Mouse (Mus musculus): ENCODE results near the gene Chek2.

DNA sequence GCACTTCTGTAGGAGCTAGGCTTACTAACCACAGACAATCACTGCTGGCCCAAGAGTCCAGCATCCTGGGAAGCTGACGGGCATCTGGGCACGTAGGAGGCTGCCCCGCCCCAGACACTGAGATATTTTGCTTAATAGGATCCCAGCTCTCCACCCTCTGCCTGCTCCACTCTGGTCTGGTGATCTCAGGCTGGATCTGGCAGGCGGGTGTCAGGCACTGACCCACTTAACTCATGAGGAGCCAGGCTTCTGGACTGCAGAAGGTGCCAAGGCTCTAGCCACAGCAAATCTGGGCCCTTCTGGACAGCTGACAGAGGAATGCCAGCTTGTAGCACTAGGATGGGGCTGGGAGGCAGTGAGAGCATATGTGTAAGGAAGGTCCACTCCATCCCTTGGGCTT lies 37.6 kb upstream of the Chek2 start:
- no peak for TF ChIP-seq POLR2A (IDR thresholded peaks at IDR 0.05; ENCODE audit: insufficient read depth, low read depth, low read length)
- no peak for TF ChIP-seq CTCF (IDR thresholded peaks at IDR 0.05)
